Mouse (Mus musculus) neural tube, embryonic 11.5 days (tissue): ENCODE measurements around the gene Rpl39. TPM values are rescaled to one million over a fixed set of nuclear protein-coding genes. Genes with fewer than 3 reads are reported as not detected.
A peak's percentile ranks its signal among the peaks of the same experiment; 100 is the strongest.

Experiments used
- ATAC-seq: fragments of 200-750 bp; cut with Nextera tagmentation; 2 replicates; pipeline ENCODE4 v1.8.0; 2017; ENCODE audit warnings: moderate number of reproducible peaks, mild to moderate bottlenecking, moderate TSS enrichment, moderate library complexity; ENCODE audit not compliant: insufficient read depth, low FRiP score, low TSS enrichment
- DNase-seq: peaks from one replicate; pipeline ENCODE4 v3.0.0-alpha.2; 2015; ENCODE audit warnings: low spot score
- H3K27ac ChIP-seq: fragments of 300-500 bp; sonication (generic); 2 replicates; pipeline ENCODE4 v1.5.1; 2014; ENCODE audit warnings: low read depth, mild to moderate bottlenecking, low read length
- H3K27me3 ChIP-seq: fragments of 300-500 bp; sonication (generic); 2 replicates; pipeline ENCODE4 v1.6.1; 2014; ENCODE audit warnings: mild to moderate bottlenecking, low read length, mixed read lengths; ENCODE audit not compliant: control insufficient read depth, insufficient read depth
- H3K36me3 ChIP-seq: fragments of 300-500 bp; sonication (generic); 2 replicates; pipeline ENCODE4 v1.6.1; 2014; ENCODE audit warnings: mild to moderate bottlenecking, low read length, moderate library complexity, mixed read lengths; ENCODE audit not compliant: control insufficient read depth, insufficient read depth
- H3K4me1 ChIP-seq: fragments of 300-500 bp; sonication (generic); 2 replicates; pipeline ENCODE4 v1.6.1; 2014; ENCODE audit warnings: low read length, mixed read lengths; ENCODE audit not compliant: control insufficient read depth, insufficient read depth
- H3K4me2 ChIP-seq: fragments of 300-500 bp; sonication (generic); 2 replicates; pipeline ENCODE4 v1.6.1; 2014; ENCODE audit warnings: low read depth, mild to moderate bottlenecking, moderate library complexity
- H3K4me3 ChIP-seq: fragments of 300-500 bp; sonication (generic); 2 replicates; pipeline ENCODE4 v1.5.1; 2014; ENCODE audit warnings: low read depth, low read length
- H3K9ac ChIP-seq: fragments of 300-500 bp; sonication (generic); 2 replicates; pipeline ENCODE4 v1.6.1; 2014; ENCODE audit warnings: mild to moderate bottlenecking, low read length
- H3K9me3 ChIP-seq: fragments of 300-500 bp; sonication (generic); 2 replicates; pipeline ENCODE4 v1.6.1; 2016; ENCODE audit warnings: low read length; ENCODE audit not compliant: control insufficient read depth
- WGBS: fragments of 180-500 bp; shearing (Covaris S2); extraction: QIAGEN DNeasy Blood & Tissue Kit; methylation state at CpG from one replicate; pipeline ENCODE4 v1.1.7; 2014; 5-methylcytosine and 5-hydroxymethylcytosine counted together
- polyA plus RNA-seq: library from polyadenylated mRNA; unstranded; fragments of >200 nt; fragmentation: Nextera tagmentation; extraction: Ambion mirVana; gene quantifications from 2 replicates; pipeline ENCODE4 v1.2.1, GENCODE M21; 2014

Rpl39 gene
- polyA plus RNA-seq, 1 experiment from 2014 or later = 447 TPM

GRCm38 (mm10) chrX:37109526-37110192 lies 24.5 kb upstream of the Rpl39 start:
- ATAC-seq (peak; percentile 82), DNase-seq (no peak)
- Histone ChIP-seq H3K4me2 (peak overlapping the region; percentile 46), H3K27me3 (no peaks in the 10 kb centered on the region), H3K4me1 (no peaks in the 10 kb centered on the region), H3K36me3 (peaks cover 2% of the 10 kb centered on the region; the same call in 1 of the 2 replicates), H3K27ac (peak overlapping the region; percentile 75), H3K9ac (peak overlapping the region; percentile 58), H3K9me3 (no peaks in the 10 kb centered on the region), H3K4me3 (peak overlapping the region; percentile 48)
- WGBS = 17% methylated on average over 27 of the region's 27 CpGs

GRCm38 (mm10) chrX:37103826-37104225 lies 18.6 kb upstream of the Rpl39 start:
- 92% methylated on average over 2 of the region's 2 CpGs for WGBS
- Histone ChIP-seq H3K4me3 (no peak overlapping the region), H3K4me1 (no peaks in the 10 kb centered on the region), H3K4me2 (no peak overlapping the region), H3K9ac (no peak overlapping the region), H3K27ac (no peak overlapping the region), H3K36me3 (peaks cover 2% of the 10 kb centered on the region; the same call in 1 of the 2 replicates), H3K9me3 (no peaks in the 10 kb centered on the region), H3K27me3 (no peaks in the 10 kb centered on the region)
- ATAC-seq (no peak), DNase-seq (no peak)

- no peaks in the 10 kb centered on the region for H3K36me3 ChIP-seq
- H3K27me3 ChIP-seq = no peaks in the 10 kb centered on the region
- ATAC-seq = no peak
- no peak overlapping the region for H3K4me2 ChIP-seq
- H3K4me1 ChIP-seq = no peaks in the 10 kb centered on the region
- H3K4me3 ChIP-seq = no peak overlapping the region
- H3K9ac ChIP-seq = no peak overlapping the region
- H3K27ac ChIP-seq = no peak overlapping the region
- no peaks in the 10 kb centered on the region for H3K9me3 ChIP-seq
- 87% methylated on average over 3 of the region's 3 CpGs for WGBS
- DNase-seq = no peak
Measured at GRCm38 (mm10) chrX:37098681-37099080, 13.5 kb upstream of the Rpl39 start.

GRCm38 (mm10) chrX:37095106-37095768 lies 10.0 kb upstream of the Rpl39 start:
- no peak overlapping the region for H3K9ac ChIP-seq
- no peaks in the 10 kb centered on the region for H3K36me3 ChIP-seq
- no peaks in the 10 kb centered on the region for H3K4me1 ChIP-seq
- H3K4me3 ChIP-seq = no peak overlapping the region
- DNase-seq (no peak), ATAC-seq (no peak)
- H3K9me3 ChIP-seq = no peaks in the 10 kb centered on the region
- H3K27me3 ChIP-seq = no peaks in the 10 kb centered on the region
- no peak overlapping the region for H3K27ac ChIP-seq
- 94% methylated on average over 11 of the region's 11 CpGs for WGBS
- no peak overlapping the region for H3K4me2 ChIP-seq

GRCm38 (mm10) chrX:37091457-37091856 lies 6.3 kb upstream of the Rpl39 start:
- H3K27ac ChIP-seq = no peak overlapping the region
- ATAC-seq = no peak

GRCm38 (mm10) chrX:37088778-37089177 lies 3.6 kb upstream of the Rpl39 start:
- Histone ChIP-seq H3K36me3 (no peaks in the 10 kb centered on the region), H3K27ac (no peak overlapping the region), H3K27me3 (no peaks in the 10 kb centered on the region), H3K9me3 (no peaks in the 10 kb centered on the region), H3K4me3 (no peak overlapping the region), H3K9ac (no peak overlapping the region), H3K4me1 (no peaks in the 10 kb centered on the region), H3K4me2 (no peak overlapping the region)
- ATAC-seq (no peak), DNase-seq (no peak)
- 79% methylated on average over 1 of the region's 1 CpGs for WGBS

More at GRCm38 (mm10) chrX:37091457-37091856, 6.3 kb upstream of the Rpl39 start:
- Histone ChIP-seq H3K27me3 (no peaks in the 10 kb centered on the region), H3K4me1 (no peaks in the 10 kb centered on the region), H3K9ac (no peak overlapping the region), H3K4me3 (no peak overlapping the region), H3K9me3 (no peaks in the 10 kb centered on the region), H3K4me2 (no peak overlapping the region), H3K36me3 (no peaks in the 10 kb centered on the region)
- 82% methylated on average over 3 of the region's 3 CpGs for WGBS
- no peak for DNase-seq

- Histone ChIP-seq H3K9ac (peak overlapping the region; percentile 22), H3K9me3 (no peaks in the 10 kb centered on the region), H3K27ac (no peak overlapping the region), H3K4me2 (peak overlapping the region; percentile 22), H3K27me3 (no peaks in the 10 kb centered on the region), H3K36me3 (no peaks in the 10 kb centered on the region; the same call in 1 of the 2 replicates), H3K4me1 (no peaks in the 10 kb centered on the region), H3K4me3 (peak overlapping the region; percentile 56)
- ATAC-seq = no peak
- WGBS = 29% methylated on average over 9 of the region's 9 CpGs
- no peak for DNase-seq
Measured at GRCm38 (mm10) chrX:37085665-37086064, 463 bp upstream of the Rpl39 start.

GRCm38 (mm10) chrX:37084318-37084926 lies 780 bp downstream of the Rpl39 start:
- DNase-seq = no peak
- H3K4me3 ChIP-seq = peak overlapping the region; percentile 56
- no peaks in the 10 kb centered on the region for H3K9me3 ChIP-seq
- H3K27ac ChIP-seq = peak overlapping the region; percentile 49; the same call in 1 of the 2 replicates
- H3K27me3 ChIP-seq = no peaks in the 10 kb centered on the region
- H3K36me3 ChIP-seq = no peaks in the 10 kb centered on the region; the same call in 1 of the 2 replicates
- H3K9ac ChIP-seq = peak overlapping the region; percentile 74
- ATAC-seq = peak; percentile 17; the same call in 1 of the 2 replicates
- WGBS = 14% methylated on average over 19 of the region's 19 CpGs
- peak overlapping the region; percentile 62 for H3K4me2 ChIP-seq
- H3K4me1 ChIP-seq = no peaks in the 10 kb centered on the region
